Mouse (Mus musculus) olfactory bulb, adult 2 months (tissue): ENCODE measurements around the gene Taf15.

Source experiments
- CTCF ChIP-seq: fragments of 200-500 bp; IDR thresholded peaks from 2 replicates; pipeline ENCODE4 v1.5.1; 2012; ENCODE audit warnings: low read depth, mild to moderate bottlenecking, low read length, moderate library complexity; ENCODE audit not compliant: insufficient read depth
- POLR2A ChIP-seq: fragments of 200-500 bp; IDR thresholded peaks from 2 replicates; pipeline ENCODE4 v1.6.1; 2012; ENCODE audit warnings: mild to moderate bottlenecking, low read depth, low read length, moderate library complexity; ENCODE audit not compliant: insufficient read depth

- TF ChIP-seq CTCF (no peak), POLR2A (no peak)
These were observed 49.2 kb downstream of the Taf15 start, which contains the start of gene Heatr9 for GRCm38 (mm10) chr11:83522075-83522474.
